Mouse (Mus musculus): ENCODE data around the gene Grid2.

DNA sequence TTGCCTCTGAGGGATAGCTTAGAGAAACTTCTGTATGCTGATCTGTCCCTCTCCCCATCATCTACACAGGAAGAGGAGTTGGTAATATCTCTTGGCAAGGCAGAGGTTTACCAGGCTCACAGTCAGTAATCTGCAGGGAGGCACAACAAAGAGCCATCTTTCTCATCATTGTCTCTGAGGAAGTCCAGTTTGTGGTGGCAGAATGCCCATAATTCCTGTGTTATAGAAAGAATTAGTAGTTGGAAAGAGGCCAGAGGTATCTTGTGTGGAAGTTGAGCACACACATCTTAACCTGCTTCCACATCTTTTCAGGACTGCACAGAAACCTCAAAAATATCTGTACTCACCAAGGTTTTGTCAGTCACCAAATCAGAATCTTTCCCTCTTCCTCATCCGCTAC lies 1071.3 kb downstream of the Grid2 start:
- no peak for TF ChIP-seq CTCF (IDR thresholded peaks at IDR 0.05; ENCODE audit: low read depth, low read length)
- no peak for TF ChIP-seq POLR2A (IDR thresholded peaks at IDR 0.05; ENCODE audit: extremely low read depth, insufficient read depth, low read length)
